Mouse (Mus musculus): ENCODE data around the gene Tmprss6. TPM values are rescaled to one million over a fixed set of nuclear protein-coding genes. Genes with fewer than 3 reads are reported as not detected.

The Tmprss6 gene
- total and polyA plus RNA-seq, 2 experiments from 2014 or later: 0.42 to 0.44 TPM

DNA sequence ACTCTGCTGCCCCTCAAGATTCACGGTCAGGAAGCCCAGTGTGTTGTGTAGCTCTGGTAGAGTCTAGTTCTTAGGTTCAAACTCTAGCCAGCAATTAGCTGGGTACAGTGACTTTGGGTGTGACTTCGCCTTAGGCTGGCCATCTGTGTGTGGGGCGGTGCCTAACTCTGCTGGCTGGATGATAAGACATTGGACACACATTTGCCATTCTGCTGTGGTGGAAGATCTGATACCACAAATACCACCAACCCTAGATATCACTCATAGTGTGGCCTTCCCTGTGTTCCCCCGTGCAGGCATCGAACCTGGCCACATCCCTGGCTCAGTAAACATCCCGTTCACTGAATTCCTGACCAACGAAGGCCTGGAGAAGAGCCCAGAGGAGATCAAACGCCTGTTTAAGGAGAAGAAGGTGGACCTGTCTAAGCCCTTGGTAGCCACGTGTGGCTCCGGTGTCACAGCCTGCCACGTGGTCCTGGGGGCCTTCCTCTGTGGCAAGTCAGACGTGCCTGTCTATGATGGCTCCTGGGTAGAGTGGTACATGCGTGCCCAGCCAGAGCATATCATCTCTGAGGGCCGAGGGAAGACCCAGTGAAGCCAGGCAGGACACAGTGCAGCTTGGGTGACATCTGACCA, 55.2 kb downstream of the Tmprss6 start:
- Histone ChIP-seq H3K9me3 (ENCODE audit: low read length) (no peaks in the 10 kb centered on the region), H3K4me3 (ENCODE audit: low read length) (no peak overlapping the region), H3K9ac (replicated peaks; ENCODE audit: low read length) (no peak overlapping the region), H3K27ac (no peak overlapping the region), H3K4me1 (ENCODE audit: insufficient read depth, low read length) (no peaks in the 10 kb centered on the region), H3K36me3 (ENCODE audit: insufficient read depth, low read length) (no peaks in the 10 kb centered on the region), H3K4me2 (ENCODE audit: low read depth, low read length) (no peak overlapping the region), H3K27me3 (ENCODE audit: insufficient read depth, low read length) (peaks cover 8% of the 10 kb centered on the region; the same call in 1 of the 2 replicates)
- TF ChIP-seq CTCF (IDR thresholded peaks at IDR 0.05; ENCODE audit: low read depth): no peak
- ATAC-seq (no peak), DNase-seq (ENCODE audit: low spot score) (no peak)
- WGBS: 91% methylated on average over 14 of the region's 14 CpGs

DNA sequence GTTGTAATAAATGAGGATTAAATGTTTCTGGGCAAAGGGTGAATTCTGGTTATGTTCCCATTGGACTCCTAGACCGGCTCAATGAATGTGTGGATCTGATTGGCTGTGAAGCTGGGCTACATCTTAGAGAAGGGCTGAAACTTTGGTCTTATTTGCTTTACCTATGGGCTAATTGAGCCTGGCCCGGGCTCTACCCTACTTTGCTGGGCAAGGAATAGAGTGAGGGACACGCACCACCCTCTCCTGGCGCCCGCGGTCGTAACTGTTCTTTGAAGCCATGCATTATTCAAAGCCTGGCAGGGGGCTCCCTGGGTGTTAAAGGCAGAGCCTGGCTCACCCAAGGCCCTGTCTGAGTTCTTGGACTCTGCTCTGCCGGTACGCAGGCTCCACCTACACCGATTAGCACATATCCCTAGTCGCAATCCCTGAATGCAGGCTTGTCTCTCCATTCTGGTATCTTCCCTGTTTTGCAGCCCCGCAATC, 58.8 kb downstream of the Tmprss6 start:
- Histone ChIP-seq H3K4me2 (ENCODE audit: low read depth, low read length) (peak overlapping the region; percentile 35; the same call in 1 of the 2 replicates), H3K27ac (no peak overlapping the region), H3K27me3 (ENCODE audit: insufficient read depth, low read length) (peaks cover 8% of the 10 kb centered on the region; the same call in 1 of the 2 replicates), H3K4me3 (ENCODE audit: low read length) (no peak overlapping the region), H3K9ac (replicated peaks; ENCODE audit: low read length) (0 out of 2 replicates have a peak overlapping the region, but pooled peaks have one; percentile 22), H3K9me3 (ENCODE audit: low read length) (no peaks in the 10 kb centered on the region), H3K36me3 (ENCODE audit: insufficient read depth, low read length) (no peaks in the 10 kb centered on the region), H3K4me1 (ENCODE audit: insufficient read depth, low read length) (peaks cover 15% of the 10 kb centered on the region; the same call in 1 of the 2 replicates)
- TF ChIP-seq CTCF (IDR thresholded peaks at IDR 0.05; ENCODE audit: low read depth): no peak
- ATAC-seq: no peak
- DNase-seq (ENCODE audit: low spot score): no peak
- WGBS: 18% methylated on average over 12 of the region's 12 CpGs

DNA sequence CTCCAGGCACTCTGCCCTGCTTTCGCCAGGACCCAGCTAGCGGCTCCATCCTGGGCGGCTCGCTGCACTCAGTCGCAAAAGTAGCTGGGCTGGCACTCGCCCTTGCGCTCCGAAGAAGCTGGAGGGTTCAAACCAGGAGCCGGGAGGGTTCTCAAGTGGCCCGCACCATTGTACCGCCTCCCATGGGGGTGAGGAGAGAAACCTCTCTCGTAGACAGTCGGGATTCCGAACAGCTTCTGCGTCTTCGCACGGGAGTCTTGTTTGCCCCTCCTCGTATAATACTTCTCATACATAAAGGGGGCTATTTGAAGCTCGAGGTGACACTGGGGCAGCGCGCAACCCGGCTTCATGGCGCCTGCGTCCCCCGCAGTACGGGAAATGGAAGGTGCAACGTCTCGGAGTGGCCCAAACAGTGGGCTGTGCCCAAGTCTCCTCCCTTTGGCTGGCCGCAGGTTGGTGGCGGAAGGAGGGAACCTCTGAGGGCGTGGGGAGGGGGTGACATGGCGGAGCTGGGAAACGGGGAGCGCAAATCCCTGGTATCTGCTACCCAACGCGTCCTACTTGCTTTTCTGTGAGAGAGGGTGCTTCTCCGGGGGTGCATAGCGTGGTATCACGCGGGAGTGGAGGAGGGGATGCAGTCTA, 62.0 kb downstream of the Tmprss6 start, which contains the start of gene Mpst:
Gene Mpst, plus strand, starts transcription at position 124 of the 642 bp plus-strand sequence.
- peak within 1 kb of the TSS; percentile 88 for H3K27ac ChIP-seq
- no peak for TF ChIP-seq CTCF (IDR thresholded peaks at IDR 0.05; ENCODE audit: low read depth)
- peak; percentile 90 for ATAC-seq
- H3K4me3 ChIP-seq (ENCODE audit: low read length): peak within 1 kb of the TSS; percentile 65
- peaks cover 8% of the 10 kb centered on the region; the same call in 1 of the 2 replicates for H3K27me3 ChIP-seq (ENCODE audit: insufficient read depth, low read length)
- peak within 1 kb of the TSS; percentile 78 for H3K9ac ChIP-seq (replicated peaks; ENCODE audit: low read length)
- peak within 1 kb of the TSS; percentile 87 for H3K4me2 ChIP-seq (ENCODE audit: low read depth, low read length)
- H3K4me1 ChIP-seq (ENCODE audit: insufficient read depth, low read length): peaks cover 26% of the 10 kb centered on the region; the same call in 1 of the 2 replicates
- H3K9me3 ChIP-seq (ENCODE audit: low read length): no peaks in the 10 kb centered on the region
- no peaks in the 10 kb centered on the region for H3K36me3 ChIP-seq (ENCODE audit: insufficient read depth, low read length)
- peak; percentile 92 for DNase-seq (ENCODE audit: low spot score)
- WGBS: under 1% methylated on average over 39 of the region's 40 CpGs

DNA sequence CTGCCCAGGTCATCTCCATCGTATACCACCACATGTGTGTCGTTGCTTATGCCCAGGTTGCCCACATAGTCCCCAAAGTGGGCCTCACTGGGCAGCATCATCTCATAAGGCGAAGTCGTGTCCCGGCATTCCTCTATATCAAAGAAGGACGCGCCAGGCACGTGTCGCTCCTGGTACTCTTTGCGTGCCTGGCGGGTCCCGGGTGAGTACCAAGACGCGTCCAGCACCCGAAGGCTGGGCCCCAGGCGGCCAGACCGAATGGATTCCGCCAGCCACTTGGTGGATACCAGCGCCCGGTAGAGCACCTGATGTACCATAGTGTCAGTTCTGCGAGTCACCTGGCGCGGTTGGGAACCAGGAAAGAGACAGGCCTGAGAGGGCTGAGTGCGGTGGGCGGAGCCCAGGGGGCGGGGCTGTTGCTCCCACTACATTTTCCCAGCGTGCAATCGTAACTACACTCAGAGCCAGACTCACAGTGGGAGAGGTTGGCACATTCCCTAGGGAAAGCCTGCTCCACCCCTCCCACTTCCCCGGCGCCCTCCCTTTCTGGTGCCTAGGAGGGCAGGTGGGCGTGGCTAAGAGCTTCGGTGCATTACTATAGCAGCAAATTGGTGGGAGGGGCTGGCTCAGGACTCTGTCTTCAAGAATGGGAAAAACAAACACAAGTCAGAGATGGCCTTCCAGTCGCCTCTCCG, 62.8 kb downstream of the Tmprss6 start, which contains the start of gene Tst:
Gene Tst, minus strand, starts transcription at position 391 of the 695 bp plus-strand sequence.
- Histone ChIP-seq H3K27me3 (ENCODE audit: insufficient read depth, low read length) (peaks cover 8% of the 10 kb centered on the region; the same call in 1 of the 2 replicates), H3K36me3 (ENCODE audit: insufficient read depth, low read length) (no peaks in the 10 kb centered on the region), H3K4me1 (ENCODE audit: insufficient read depth, low read length) (peaks cover 26% of the 10 kb centered on the region; the same call in 1 of the 2 replicates), H3K9ac (replicated peaks; ENCODE audit: low read length) (peak within 1 kb of the TSS; percentile 78), H3K27ac (peak within 1 kb of the TSS; percentile 88), H3K4me3 (ENCODE audit: low read length) (peak within 1 kb of the TSS; percentile 65), H3K9me3 (ENCODE audit: low read length) (no peaks in the 10 kb centered on the region), H3K4me2 (ENCODE audit: low read depth, low read length) (peak within 1 kb of the TSS; percentile 87)
- WGBS: 1% methylated on average over 34 of the region's 34 CpGs
- TF ChIP-seq CTCF (IDR thresholded peaks at IDR 0.05; ENCODE audit: low read depth): no peak
- DNase-seq (ENCODE audit: low spot score) (peak; percentile 91), ATAC-seq (peak; percentile 71)

GRCm38 (mm10) chr15:78405098-78405497, 63.3 kb downstream of the Tmprss6 start:
- DNase-seq (ENCODE audit: low spot score) (no peak), ATAC-seq (no peak)
- Histone ChIP-seq H3K36me3 (ENCODE audit: insufficient read depth, low read length) (no peaks in the 10 kb centered on the region), H3K4me3 (ENCODE audit: low read length) (peak overlapping the region; percentile 65), H3K27me3 (ENCODE audit: insufficient read depth, low read length) (peaks cover 8% of the 10 kb centered on the region; the same call in 1 of the 2 replicates), H3K27ac (peak overlapping the region; percentile 88), H3K4me2 (ENCODE audit: low read depth, low read length) (peak overlapping the region; percentile 87), H3K9me3 (ENCODE audit: low read length) (no peaks in the 10 kb centered on the region), H3K9ac (replicated peaks; ENCODE audit: low read length) (peak overlapping the region; percentile 78), H3K4me1 (ENCODE audit: insufficient read depth, low read length) (peaks cover 26% of the 10 kb centered on the region; the same call in 1 of the 2 replicates)
- WGBS: 51% methylated on average over 11 of the region's 11 CpGs
- no peak for TF ChIP-seq CTCF (IDR thresholded peaks at IDR 0.05; ENCODE audit: low read depth)

GRCm38 (mm10) chr15:78403896-78404295, 64.5 kb downstream of the Tmprss6 start:
- DNase-seq (ENCODE audit: low spot score) (peak; percentile 84), ATAC-seq (peak; percentile 28; the same call in 1 of the 2 replicates)
- no peak overlapping the region for H3K9ac ChIP-seq (replicated peaks; ENCODE audit: low read length)
- H3K36me3 ChIP-seq (ENCODE audit: insufficient read depth, low read length): no peaks in the 10 kb centered on the region
- peak overlapping the region; percentile 87; the same call in 1 of the 2 replicates for H3K4me2 ChIP-seq (ENCODE audit: low read depth, low read length)
- no peaks in the 10 kb centered on the region for H3K9me3 ChIP-seq (ENCODE audit: low read length)
- H3K27me3 ChIP-seq (ENCODE audit: insufficient read depth, low read length): peaks cover 3% of the 10 kb centered on the region; the same call in 1 of the 2 replicates
- WGBS: 39% methylated on average over 1 of the region's 1 CpGs
- peaks cover 26% of the 10 kb centered on the region; the same call in 1 of the 2 replicates for H3K4me1 ChIP-seq (ENCODE audit: insufficient read depth, low read length)
- no peak for TF ChIP-seq CTCF (IDR thresholded peaks at IDR 0.05; ENCODE audit: low read depth)
- no peak overlapping the region for H3K4me3 ChIP-seq (ENCODE audit: low read length)
- peak overlapping the region; percentile 88 for H3K27ac ChIP-seq
